Mouse (Mus musculus) inflammation-experienced regulatory T-cells, adult 6 months (primary cell): ENCODE results near the gene Rhox1. TPM values are rescaled to one million over a fixed set of nuclear protein-coding genes. Genes with fewer than 3 reads are reported as not detected.
"Not testable (repeated sequence)": the region's sequence is repeated elsewhere in the genome, so short reads cannot be mapped to it uniquely, and the experiment has no call there.

ENCODE experiments used
- ATAC-seq: one replicate; pipeline ENCODE4 v1.8.0; 2017
- polyA plus RNA-seq, 3 experiments: library from polyadenylated mRNA; unstranded; fragments of 100-300 nt; shearing (Covaris generic); gene quantifications; one replicate each; pipeline ENCODE4 v1.2.1; 2017

The Rhox1 gene
- polyA plus RNA-seq, result not detected

DNA sequence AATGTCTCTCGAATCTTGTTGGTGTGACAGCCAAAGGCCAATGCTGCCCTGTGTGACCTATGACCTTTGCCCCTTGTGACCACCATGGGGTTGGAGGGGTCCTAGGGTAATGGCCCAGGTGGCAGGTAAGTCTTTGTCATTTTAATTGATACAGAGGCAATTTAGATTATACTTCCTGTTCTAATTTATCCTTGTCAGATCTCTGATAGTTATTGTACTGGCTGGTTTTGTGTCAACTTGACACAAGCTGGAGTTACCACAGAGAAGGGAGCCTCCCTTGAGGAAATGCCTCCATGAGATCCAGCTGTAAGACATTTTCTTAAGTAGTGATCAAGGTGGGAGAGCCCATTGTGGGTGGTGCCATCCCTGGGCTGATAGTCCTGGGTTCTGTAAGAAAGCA is at the start of gene Rhox1:
Rhox1 (minus strand) TSS at position 101 of the 400 bp plus-strand sequence.
- ATAC-seq, result not testable (repeated sequence)

DNA sequence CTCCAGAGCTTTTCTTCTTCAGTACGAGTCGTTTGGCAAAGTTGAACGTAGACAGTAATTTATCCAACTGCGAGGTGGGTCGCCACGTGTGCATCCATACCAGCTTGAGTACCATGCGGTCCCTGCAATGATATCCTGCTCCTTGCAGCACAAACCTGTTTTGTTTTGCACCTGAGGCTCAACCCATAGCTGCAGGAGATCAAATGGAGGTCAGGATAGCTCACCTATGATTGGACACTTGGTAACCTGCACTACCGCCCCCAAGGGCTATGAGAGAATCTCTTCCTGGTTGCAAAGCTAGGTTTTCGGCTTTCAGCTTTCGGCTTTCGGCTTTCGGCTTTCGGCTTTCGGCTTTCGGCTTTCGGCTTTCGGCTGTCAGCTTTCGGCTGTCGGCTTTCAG is 43.0 kb upstream of the Rhox1 start, which contains the start of gene Rhox4a:
Rhox4a (plus strand) TSS at position 301 of the 400 bp plus-strand sequence.
- ATAC-seq, result not testable (repeated sequence)

DNA sequence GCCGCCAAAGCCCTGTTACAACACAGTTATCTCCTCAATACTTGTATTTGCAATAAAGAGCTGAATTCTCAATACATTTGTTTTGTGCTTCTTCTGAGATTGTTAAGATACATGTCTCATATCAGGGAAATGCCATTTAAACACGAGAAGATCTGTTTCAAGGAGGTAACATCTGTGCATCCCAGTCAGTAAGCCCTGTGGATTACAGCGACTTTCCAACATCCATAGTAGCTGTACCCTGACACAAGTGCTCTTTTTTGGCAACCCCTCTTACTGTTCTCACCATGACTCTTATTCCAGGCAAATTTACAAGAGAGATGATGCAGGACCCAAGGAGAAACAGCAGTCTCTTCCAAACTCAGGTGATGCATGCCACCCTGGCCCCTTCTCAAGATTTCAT is 27.6 kb upstream of the Rhox1 start, which contains the start of gene Rhox3a:
Rhox3a (plus strand) TSS at position 301 of the 400 bp plus-strand sequence.
- ATAC-seq, result not testable (repeated sequence)

DNA sequence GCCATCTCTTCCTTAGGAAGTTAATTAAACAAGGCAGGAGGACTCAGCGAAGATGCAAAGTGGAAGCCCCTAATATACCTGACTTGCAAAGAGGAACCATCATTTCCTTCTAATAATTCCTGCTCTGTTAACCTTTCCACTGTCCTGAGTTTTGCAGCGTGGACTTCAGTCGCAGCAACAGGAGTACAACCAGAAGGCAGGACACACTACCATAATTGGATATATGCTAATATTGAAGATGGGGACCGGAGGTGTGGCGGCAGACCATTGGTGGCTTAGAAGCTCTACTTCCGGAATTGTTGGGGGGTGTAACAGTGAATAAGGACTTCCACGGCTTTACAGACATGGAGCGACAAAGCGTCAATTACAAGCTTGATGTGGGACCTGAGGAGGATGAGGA is 22.6 kb upstream of the Rhox1 start, which contains the start of gene Rhox2a:
Rhox2a (plus strand) TSS at position 301 of the 400 bp plus-strand sequence.
- not testable (repeated sequence) for ATAC-seq

DNA sequence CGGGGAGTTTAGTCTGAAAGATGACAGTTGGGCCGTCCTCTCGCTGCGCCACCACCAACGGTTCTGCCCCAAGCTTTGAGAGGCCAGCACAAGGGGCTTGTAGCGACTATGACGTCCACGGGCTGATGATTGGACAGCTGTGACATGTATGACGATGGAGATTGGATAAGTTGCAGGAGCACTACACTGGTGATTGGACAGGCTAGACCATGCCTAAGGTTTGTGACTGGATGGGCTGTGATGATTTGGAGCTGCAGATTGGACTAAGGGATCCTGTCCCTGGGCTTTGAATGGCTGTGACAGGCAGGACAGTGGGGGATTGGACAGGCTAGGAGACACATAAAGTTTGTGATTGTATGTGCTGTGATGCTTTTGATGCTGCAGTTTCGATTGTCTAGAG is 11.1 kb downstream of the Rhox1 start, which contains the start of gene Gm9:
Gm9 (minus strand) TSS at position 101 of the 400 bp plus-strand sequence.
- ATAC-seq, result no peak

DNA sequence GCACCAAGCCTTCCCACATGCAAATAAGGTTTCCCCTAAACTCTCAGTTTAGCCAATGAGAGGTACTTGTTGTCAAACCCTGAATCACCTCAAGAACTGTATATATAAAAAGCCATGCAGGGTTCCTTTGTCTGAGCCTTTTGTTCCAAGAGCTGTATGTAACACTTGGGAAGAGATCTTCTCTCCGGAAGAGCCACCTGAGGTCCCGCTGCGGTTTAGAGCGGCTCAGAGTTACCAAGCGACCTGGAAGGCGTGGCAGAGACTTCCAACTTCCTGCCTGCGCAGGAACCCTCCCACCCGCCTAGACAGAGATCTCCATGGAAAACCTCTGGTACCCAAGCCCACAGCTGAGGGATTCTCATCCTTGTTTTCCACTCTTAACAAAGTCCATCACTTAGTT is 23.4 kb downstream of the Rhox1 start:
- no peak for ATAC-seq

DNA sequence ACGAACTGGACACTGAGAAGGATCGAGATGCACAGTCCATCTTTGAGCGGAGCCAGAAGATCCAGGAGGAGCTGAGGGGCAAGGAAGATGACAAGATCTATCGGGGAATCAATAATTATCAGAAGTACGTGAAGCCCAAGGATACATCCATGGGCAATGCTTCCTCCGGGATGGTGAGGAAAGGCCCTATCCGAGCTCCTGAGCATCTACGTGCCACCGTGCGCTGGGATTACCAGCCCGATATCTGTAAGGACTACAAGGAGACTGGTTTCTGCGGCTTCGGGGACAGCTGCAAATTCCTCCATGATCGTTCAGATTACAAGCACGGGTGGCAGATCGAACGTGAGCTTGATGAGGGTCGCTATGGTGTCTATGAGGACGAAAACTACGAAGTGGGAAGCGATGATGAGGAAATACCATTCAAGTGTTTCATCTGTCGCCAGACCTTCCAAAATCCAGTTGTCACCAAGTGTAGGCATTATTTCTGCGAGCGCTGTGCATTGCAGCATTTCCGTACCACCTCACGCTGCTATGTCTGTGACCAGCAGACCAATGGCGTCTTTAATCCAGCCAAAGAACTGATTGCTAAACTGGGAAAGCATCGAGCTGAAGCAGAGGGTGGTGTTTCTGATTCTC is 30.2 kb downstream of the Rhox1 start:
- peak; percentile 40 for ATAC-seq

DNA sequence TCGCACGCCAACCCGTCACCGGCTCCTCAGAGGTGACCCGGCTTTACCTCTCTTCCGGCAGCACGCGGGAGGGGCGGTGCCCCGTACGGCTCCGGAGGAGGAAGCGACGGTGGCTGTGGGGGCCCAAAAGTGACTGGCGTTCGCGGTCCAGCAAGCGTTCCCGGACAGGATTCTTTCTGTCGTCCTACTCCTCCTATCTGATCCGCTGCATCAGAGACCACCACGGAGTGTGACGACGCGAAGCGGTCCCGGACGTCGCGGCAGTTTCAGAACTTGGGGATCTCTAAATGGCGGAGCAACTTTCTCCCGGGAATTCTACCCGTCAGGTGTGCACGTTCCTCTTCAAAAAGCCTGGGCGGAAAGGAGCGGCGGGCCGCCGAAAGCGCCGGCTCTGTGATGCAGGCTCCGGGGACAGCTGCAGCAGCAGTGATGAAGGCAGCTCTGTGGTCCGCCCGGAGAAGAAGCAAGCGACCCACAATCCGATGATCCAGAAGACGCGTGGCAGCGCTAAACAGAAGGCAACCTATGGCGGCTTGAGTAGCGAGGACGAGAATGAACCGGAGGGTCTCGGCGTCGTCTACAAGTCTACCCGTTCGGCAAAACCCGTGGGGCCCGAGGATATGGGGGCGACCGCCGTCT is 30.8 kb downstream of the Rhox1 start, which contains the start of the genes Ndufa1 and Rnf113a1:
Ndufa1 (minus strand) TSS at position 59 of the 639 bp plus-strand sequence.
Rnf113a1 (plus strand) TSS at position 141 of the 639 bp plus-strand sequence.
- peak; percentile 82 for ATAC-seq

DNA sequence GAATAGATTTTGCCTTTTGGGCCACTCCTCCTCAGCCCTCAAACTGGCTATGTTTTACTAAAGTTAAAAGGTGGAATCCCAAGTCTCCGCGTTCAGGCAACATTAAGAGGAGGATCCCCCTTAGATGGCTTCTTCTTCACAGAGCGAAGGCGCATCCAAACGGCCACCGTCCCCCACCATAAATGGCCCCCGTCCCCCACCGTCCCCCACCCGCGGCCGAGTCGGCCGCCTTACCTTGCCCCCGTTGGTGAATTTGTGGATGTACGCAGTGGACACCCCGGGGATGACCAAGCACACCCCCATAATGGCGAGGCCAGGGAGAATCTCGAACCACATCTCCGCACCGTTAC is 31.3 kb downstream of the Rhox1 start:
- ATAC-seq, result peak; percentile 12

DNA sequence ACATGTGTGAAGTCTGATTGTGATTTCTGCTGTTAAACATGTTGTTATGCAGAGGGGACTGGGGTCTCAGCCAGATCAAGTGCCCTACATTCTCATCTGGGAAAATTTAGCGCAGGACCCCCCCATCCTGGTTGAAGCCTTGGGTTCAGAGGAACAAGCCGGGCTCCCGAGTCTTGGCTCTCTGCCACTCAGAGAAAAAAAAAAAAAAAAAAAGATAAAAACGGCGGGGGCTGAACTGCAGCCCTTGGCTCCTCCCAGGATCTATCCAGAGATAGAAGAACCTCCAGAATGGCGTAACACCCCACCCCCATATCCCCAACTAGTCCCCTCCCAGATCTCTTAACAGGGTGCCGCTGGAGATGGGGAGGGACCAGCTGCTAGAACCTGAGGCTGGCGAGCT is 37.7 kb downstream of the Rhox1 start:
- not testable (repeated sequence) for ATAC-seq

DNA sequence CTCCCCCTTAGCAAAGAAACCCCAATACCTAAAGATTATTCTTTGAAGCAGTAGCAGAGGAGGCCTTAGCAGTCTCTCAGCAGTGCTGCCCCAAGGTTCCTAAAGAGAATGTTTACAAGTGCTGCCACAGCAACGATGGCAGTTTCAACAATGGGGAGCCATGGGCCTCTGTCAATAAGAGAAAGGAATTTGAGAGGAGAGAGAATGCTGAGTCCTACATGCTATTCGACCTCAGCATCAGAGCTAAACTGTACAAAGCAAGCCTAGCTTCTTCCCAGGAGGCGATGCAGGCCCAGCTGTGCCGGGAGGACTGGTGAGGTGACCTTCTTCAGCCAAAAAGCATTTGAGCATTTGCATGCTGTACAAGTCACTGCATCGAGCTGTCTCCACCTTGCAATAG is 53.3 kb downstream of the Rhox1 start, which contains the start of gene Akap14:
Akap14 (minus strand) TSS at position 101 of the 400 bp plus-strand sequence.
- no peak for ATAC-seq

DNA sequence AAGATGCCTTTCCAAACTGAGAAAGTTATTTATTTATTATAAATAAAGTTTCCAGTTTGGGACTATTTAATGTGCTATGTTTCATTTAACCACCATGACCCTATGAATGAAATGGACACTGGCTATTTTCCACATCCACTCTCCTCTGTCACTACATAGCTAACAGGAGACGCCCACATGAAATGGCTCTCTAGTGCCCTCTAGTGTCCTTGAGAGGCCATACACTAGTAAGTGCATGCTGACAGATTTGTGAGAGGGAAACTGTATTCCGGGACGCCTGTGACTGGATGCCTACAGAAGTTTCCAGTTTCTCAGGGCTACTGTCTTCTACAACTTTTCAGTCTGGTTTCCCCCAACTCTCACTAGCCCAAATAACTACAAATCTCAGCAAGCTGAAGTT is 55.0 kb downstream of the Rhox1 start:
- peak; percentile 77 for ATAC-seq

Other genes with a start within 250 kb of the Rhox1 start
- gene Sept6, start 230.5 kb downstream of the Rhox1 start, polyA plus RNA-seq, result 100 to 1,000 TPM; 122 to 151 (median 141) TPM
- not detected for gene Sowahd, start 173.4 kb downstream of the Rhox1 start, polyA plus RNA-seq
- gene Rpl39, start 136.9 kb downstream of the Rhox1 start, polyA plus RNA-seq, result 1,000 to 10,000 TPM in 1 of 3 experiments, 100 to 1,000 TPM in 2; 704 to 1,016 (median 774) TPM
- 10 to 100 TPM; 38.3 to 47.1 (median 39.0) TPM for gene Upf3b, start 111.9 kb downstream of the Rhox1 start, polyA plus RNA-seq
- 10 to 100 TPM; 21.7 to 35.3 (median 33.7) TPM for gene Nkap, start 95.5 kb downstream of the Rhox1 start, polyA plus RNA-seq
- under 1 TPM in 2 of 3 experiments, not detected in 1; 0.33 to 0.53 TPM for gene Akap14, start 53.4 kb downstream of the Rhox1 start, polyA plus RNA-seq
- 100 to 1,000 TPM; 266 to 354 (median 305) TPM for gene Ndufa1, start 31.1 kb downstream of the Rhox1 start, polyA plus RNA-seq
- gene Rnf113a1, start 31.0 kb downstream of the Rhox1 start, polyA plus RNA-seq, result 10 to 100 TPM in 2 of 3 experiments, 1 to 10 TPM in 1; 7.9 to 16.0 (median 11.7) TPM
- not detected for gene Gm9, start 11.2 kb downstream of the Rhox1 start, polyA plus RNA-seq
- gene Rhox2a, start 22.7 kb upstream of the Rhox1 start, polyA plus RNA-seq, result not detected
- not detected for gene Rhox3a, start 27.7 kb upstream of the Rhox1 start, polyA plus RNA-seq
- gene Rhox4a, start 43.1 kb upstream of the Rhox1 start, polyA plus RNA-seq, result not detected
- not detected for gene Rhox3a2, start 157.8 kb upstream of the Rhox1 start, polyA plus RNA-seq
- gene Rhox4a2, start 168.6 kb upstream of the Rhox1 start, polyA plus RNA-seq, result not detected
- not detected for gene Rhox2b, start 189.8 kb upstream of the Rhox1 start, polyA plus RNA-seq
- not detected for gene Rhox4b, start 210.2 kb upstream of the Rhox1 start, polyA plus RNA-seq
- not detected for gene Rhox2c, start 231.4 kb upstream of the Rhox1 start, polyA plus RNA-seq
- not detected for gene Rhox3c, start 236.3 kb upstream of the Rhox1 start, polyA plus RNA-seq